Mouse (Mus musculus) gastrocnemius, adult 18-20 months (tissue): ENCODE results near the gene Vsnl1. TPM values are rescaled to one million over a fixed set of nuclear protein-coding genes. Genes with fewer than 3 reads are reported as not detected.

Experiments used
- DNase-seq: peaks from one replicate; pipeline ENCODE4 v3.0.0; 2021; ENCODE audit warnings: low spot score
- long read RNA-seq, 2 experiments: library from polyadenylated mRNA; stranded (forward); transcript quantifications; one replicate each; pipeline ENCODE4 v2.0.0; 2021
- total RNA-seq, 2 experiments: library from RNA; stranded (reverse); gene quantifications; 2 replicates each; pipeline ENCODE4 v1.2.3; 2021

The Vsnl1 gene
- not detected for total RNA-seq
- long read RNA-seq, experiment 1 = 0 reads
- long read RNA-seq, experiment 2 = 0 reads

GRCm38 (mm10) chr12:11436497-11437265 is at the start of gene Vsnl1:
Gene Vsnl1 (minus strand): TSS chr12:11436613.
- DNase-seq = peak; percentile 30

- no peak for DNase-seq
Observed at GRCm38 (mm10) chr12:11456632-11457031, 20.2 kb upstream of the Vsnl1 start.

GRCm38 (mm10) chr12:11456213-11456612 is 19.8 kb upstream of the Vsnl1 start:
- no peak for DNase-seq

GRCm38 (mm10) chr12:11455549-11456194 is 19.3 kb upstream of the Vsnl1 start, which contains the start of gene Rad51ap2:
Gene Rad51ap2 (plus strand): TSS chr12:11456079.
- peak; percentile 76 for DNase-seq

- DNase-seq = no peak
Observed at GRCm38 (mm10) chr12:11454146-11454545, 17.7 kb upstream of the Vsnl1 start.

- DNase-seq = no peak
Observed at GRCm38 (mm10) chr12:11437907-11438447, 1.6 kb upstream of the Vsnl1 start.

- DNase-seq = peak; percentile 44
Observed at GRCm38 (mm10) chr12:11437266-11437906, 973 bp upstream of the Vsnl1 start.

GRCm38 (mm10) chr12:11436023-11436350 is 426 bp downstream of the Vsnl1 start:
- DNase-seq = no peak

- DNase-seq = no peak
Observed at GRCm38 (mm10) chr12:11435246-11436022, 979 bp downstream of the Vsnl1 start.

- DNase-seq = no peak
Observed at GRCm38 (mm10) chr12:11434446-11434845, 2.0 kb downstream of the Vsnl1 start.

- DNase-seq = no peak
Observed at GRCm38 (mm10) chr12:11433716-11434115, 2.7 kb downstream of the Vsnl1 start.

GRCm38 (mm10) chr12:11433126-11433525 is 3.3 kb downstream of the Vsnl1 start:
- no peak for DNase-seq

GRCm38 (mm10) chr12:11427396-11427795 is 9.0 kb downstream of the Vsnl1 start:
- DNase-seq = no peak

GRCm38 (mm10) chr12:11418112-11418511 is 18.3 kb downstream of the Vsnl1 start:
- DNase-seq = no peak

- no peak for DNase-seq
Observed at GRCm38 (mm10) chr12:11407679-11408078, 28.7 kb downstream of the Vsnl1 start.

- no peak for DNase-seq
Observed at GRCm38 (mm10) chr12:11398791-11399190, 37.6 kb downstream of the Vsnl1 start.

GRCm38 (mm10) chr12:11397029-11397428 is 39.4 kb downstream of the Vsnl1 start:
- no peak for DNase-seq

GRCm38 (mm10) chr12:11395470-11395869 is 40.9 kb downstream of the Vsnl1 start:
- DNase-seq = no peak

GRCm38 (mm10) chr12:11392525-11392924 is 43.9 kb downstream of the Vsnl1 start:
- DNase-seq = no peak

- no peak for DNase-seq
Observed at GRCm38 (mm10) chr12:11391244-11391949, 45.0 kb downstream of the Vsnl1 start.

GRCm38 (mm10) chr12:11389141-11389540 is 47.3 kb downstream of the Vsnl1 start:
- no peak for DNase-seq
